Mouse (Mus musculus) MEL (cell line): Measurements from ENCODE around the gene Enc1. TPM values are rescaled to one million over a fixed set of nuclear protein-coding genes. Genes with fewer than 3 reads are reported as not detected.

Source experiments
- DNase-seq: peaks from one replicate; pipeline ENCODE4 v3.0.0; 2011; ENCODE audit warnings: low read depth, low spot score
- H3K27ac ChIP-seq: 2 replicates; pipeline ENCODE4 v1.5.1; 2012; ENCODE audit warnings: low read depth, mild to moderate bottlenecking, control low read depth, low read length, moderate library complexity; ENCODE audit not compliant: control insufficient read depth
- H3K27me3 ChIP-seq, 2 experiments: fragments of 150-350 bp in 1 of 2; sonication (generic) in 1 of 2; 2 replicates each; pipeline ENCODE4 v1.6.1; 2012; ENCODE audit warnings: low read length in 2 of 2, mild to moderate bottlenecking in 2 of 2, improper control_type of control experiment in 1 of 2, moderate library complexity in 1 of 2; ENCODE audit not compliant: insufficient read depth in 2 of 2, control insufficient read depth in 1 of 2
- H3K36me3 ChIP-seq, 2 experiments: 2 replicates each; pipeline ENCODE4 v1.6.1; 2012 to 2014; ENCODE audit warnings: low read length in 2 of 2, improper control_type of control experiment in 1 of 2, inconsistent platforms in 1 of 2, mild to moderate bottlenecking in 1 of 2; ENCODE audit not compliant: insufficient read depth in 2 of 2, control insufficient read depth in 1 of 2
- H3K4me1 ChIP-seq, 2 experiments: fragments of 150-350 bp in 1 of 2; sonication (generic) in 1 of 2; 2 replicates each; pipeline ENCODE4 v1.6.1; 2012; ENCODE audit warnings: low read length in 2 of 2, improper control_type of control experiment in 1 of 2, mild to moderate bottlenecking in 1 of 2; ENCODE audit not compliant: insufficient read depth in 2 of 2, control insufficient read depth in 1 of 2
- H3K4me3 ChIP-seq, 2 experiments: fragments of 150-350 bp in 1 of 2; sonication (generic) in 1 of 2; 2 replicates each; pipeline ENCODE4 v1.5.1; 2012; ENCODE audit warnings: low read depth in 2 of 2, low read length in 2 of 2, mild to moderate bottlenecking in 2 of 2, moderate library complexity in 2 of 2, control low read depth in 1 of 2, improper control_type of control experiment in 1 of 2; ENCODE audit not compliant: control insufficient read depth in 1 of 2, insufficient read depth in 1 of 2
- H3K79me2 ChIP-seq: 2 replicates; pipeline ENCODE4 v1.6.1; 2012; ENCODE audit warnings: mild to moderate bottlenecking, low read length, moderate library complexity; ENCODE audit not compliant: control insufficient read depth, poor library complexity, insufficient read depth
- H3K9ac ChIP-seq: 2 replicates; pipeline ENCODE4 v1.6.1; 2012; ENCODE audit warnings: low read depth, mild to moderate bottlenecking, control low read depth, low read length, moderate library complexity; ENCODE audit not compliant: control insufficient read depth, poor library complexity, severe bottlenecking
- H3K9me3 ChIP-seq: fragments of 150-350 bp; sonication (generic); replicated peaks from 2 replicates; pipeline ENCODE4 v1.6.1; 2012; ENCODE audit warnings: mild to moderate bottlenecking, low read length, improper control_type of control experiment, moderate library complexity; ENCODE audit not compliant: insufficient read depth
- CHD1 ChIP-seq: IDR thresholded peaks from 2 replicates; pipeline ENCODE4 v1.6.1; 2012; ENCODE audit warnings: low read depth, mild to moderate bottlenecking, inconsistent platforms, low read length, improper control_type of control experiment
- CTCF ChIP-seq, 3 experiments: IDR thresholded peaks in 2 of 3; conservative IDR thresholded peaks in 1 of 3; 2 replicates each; pipeline ENCODE4 v1.5.1; 2011 to 2012; ENCODE audit warnings: low read length in 3 of 3, low read depth in 2 of 3, mild to moderate bottlenecking in 2 of 3, improper control_type of control experiment in 1 of 3, inconsistent platforms in 1 of 3, mixed read lengths in 1 of 3, moderate library complexity in 1 of 3; ENCODE audit not compliant: control insufficient read depth in 1 of 3, insufficient read depth in 1 of 3, poor library complexity in 1 of 3, severe bottlenecking in 1 of 3
- E2F4 ChIP-seq: IDR thresholded peaks from 2 replicates; pipeline ENCODE4 v1.6.1; 2011; ENCODE audit warnings: low read depth, low read length, improper control_type of control experiment, borderline replicate concordance
- ELF1 ChIP-seq: IDR thresholded peaks from 2 replicates; pipeline ENCODE4 v1.6.1; 2014; ENCODE audit warnings: low read depth, mild to moderate bottlenecking, inconsistent platforms, low read length, improper control_type of control experiment, moderate library complexity
- ETS1 ChIP-seq: IDR thresholded peaks from 2 replicates; pipeline ENCODE4 v1.6.1; 2012; ENCODE audit warnings: low read depth, mild to moderate bottlenecking, inconsistent platforms, low read length, improper control_type of control experiment, moderate library complexity
- GABPA ChIP-seq: IDR thresholded peaks from 2 replicates; pipeline ENCODE4 v1.6.1; 2012; ENCODE audit warnings: low read depth, mild to moderate bottlenecking, inconsistent platforms, low read length, improper control_type of control experiment, moderate library complexity
- GATA1 ChIP-seq: IDR thresholded peaks from 2 replicates; pipeline ENCODE4 v1.6.1; 2011; ENCODE audit warnings: low read depth, low read length, improper control_type of control experiment
- HCFC1 ChIP-seq: IDR thresholded peaks from 2 replicates; pipeline ENCODE4 v1.6.1; 2012; ENCODE audit warnings: low read depth, mild to moderate bottlenecking, inconsistent platforms, low read length, improper control_type of control experiment, moderate library complexity
- JUND ChIP-seq: IDR thresholded peaks from 2 replicates; pipeline ENCODE4 v1.6.1; 2011; ENCODE audit warnings: low read depth, mild to moderate bottlenecking, improper control_type of control experiment, low read length
- KAT2A ChIP-seq: conservative IDR thresholded peaks from 2 replicates; pipeline ENCODE4 v1.6.1; 2012; ENCODE audit warnings: low read depth, low read length, improper control_type of control experiment, inconsistent platforms
- MAFK ChIP-seq: IDR thresholded peaks from 2 replicates; pipeline ENCODE4 v1.6.1; 2011; ENCODE audit warnings: low read depth, mild to moderate bottlenecking, low read length, improper control_type of control experiment, borderline replicate concordance
- MAX ChIP-seq: IDR thresholded peaks from 2 replicates; pipeline ENCODE4 v1.6.1; 2011; ENCODE audit warnings: low read length, improper control_type of control experiment
- MYC ChIP-seq: IDR thresholded peaks from 2 replicates; pipeline ENCODE4 v1.6.1; 2011; ENCODE audit warnings: low read depth, mild to moderate bottlenecking, low read length, improper control_type of control experiment, moderate library complexity
- POLR2A ChIP-seq, 2 experiments: IDR thresholded peaks; 2 replicates each; pipeline ENCODE4 v1.6.1; 2011 to 2012; ENCODE audit warnings: low read length in 2 of 2, mild to moderate bottlenecking in 2 of 2, control low read depth in 1 of 2, improper control_type of control experiment in 1 of 2, low read depth in 1 of 2, moderate library complexity in 1 of 2; ENCODE audit not compliant: control insufficient read depth in 1 of 2, insufficient read depth in 1 of 2, poor library complexity in 1 of 2
- POLR2AphosphoS2 ChIP-seq: IDR thresholded peaks from 2 replicates; pipeline ENCODE4 v1.6.1; 2011; ENCODE audit warnings: low read length, improper control_type of control experiment
- POLR2AphosphoS5 ChIP-seq: IDR thresholded peaks from 2 replicates; pipeline ENCODE4 v1.6.1; 2012; ENCODE audit warnings: low read depth, borderline replicate concordance, mild to moderate bottlenecking, inconsistent platforms, low read length, moderate library complexity, mixed read lengths
- RCOR1 ChIP-seq: IDR thresholded peaks from 2 replicates; pipeline ENCODE4 v1.6.1; 2012; ENCODE audit warnings: low read depth, mild to moderate bottlenecking, inconsistent platforms, low read length, improper control_type of control experiment
- SIN3A ChIP-seq: IDR thresholded peaks from 2 replicates; pipeline ENCODE4 v1.6.1; 2012; ENCODE audit warnings: low read length, improper control_type of control experiment, inconsistent platforms
- SMC3 ChIP-seq: IDR thresholded peaks from 2 replicates; pipeline ENCODE4 v1.6.1; 2011; ENCODE audit warnings: low read depth, low read length, improper control_type of control experiment
- TAL1 ChIP-seq: IDR thresholded peaks from 2 replicates; pipeline ENCODE4 v1.6.1; 2012; ENCODE audit warnings: mild to moderate bottlenecking, inconsistent platforms, low read length, moderate library complexity, mixed read lengths
- TCF12 ChIP-seq: IDR thresholded peaks from 2 replicates; pipeline ENCODE4 v1.6.1; 2014; ENCODE audit warnings: low read depth, mild to moderate bottlenecking, inconsistent platforms, low read length, improper control_type of control experiment, moderate library complexity
- UBTF ChIP-seq: IDR thresholded peaks from 2 replicates; pipeline ENCODE4 v1.6.1; 2012; ENCODE audit warnings: low read depth, mild to moderate bottlenecking, inconsistent platforms, low read length, improper control_type of control experiment, moderate library complexity, borderline replicate concordance; ENCODE audit not compliant: insufficient read depth
- USF1 ChIP-seq: IDR thresholded peaks from 2 replicates; pipeline ENCODE4 v1.6.1; 2014; ENCODE audit warnings: low read depth, mild to moderate bottlenecking, inconsistent platforms, low read length, improper control_type of control experiment, moderate library complexity
- USF2 ChIP-seq, 2 experiments: IDR thresholded peaks; 2 replicates each; pipeline ENCODE4 v1.6.1; 2011 to 2012; ENCODE audit warnings: improper control_type of control experiment in 2 of 2, low read length in 2 of 2, borderline replicate concordance in 1 of 2, inconsistent platforms in 1 of 2, low read depth in 1 of 2, mild to moderate bottlenecking in 1 of 2; ENCODE audit not compliant: insufficient read depth in 1 of 2
- ZC3H11A ChIP-seq: IDR thresholded peaks from 2 replicates; pipeline ENCODE4 v1.6.1; 2012; ENCODE audit warnings: low read depth, mild to moderate bottlenecking, inconsistent platforms, low read length, improper control_type of control experiment
- ZMIZ1 ChIP-seq: IDR thresholded peaks from 2 replicates; pipeline ENCODE4 v1.6.1; 2012; ENCODE audit warnings: low read depth, mild to moderate bottlenecking, inconsistent platforms, low read length, improper control_type of control experiment, moderate library complexity
- ZNF384 ChIP-seq: IDR thresholded peaks from 2 replicates; pipeline ENCODE4 v1.6.1; 2012; ENCODE audit warnings: low read depth, mild to moderate bottlenecking, inconsistent platforms, low read length, improper control_type of control experiment
- polyA plus RNA-seq, 2 experiments: library from polyadenylated mRNA; stranded (reverse) in 1 of 2; unstranded in 1 of 2; fragments of >175 nt in 1 of 2; fragments of >200 nt in 1 of 2; gene quantifications; 2 replicates each; pipeline versions ENCODE4 v1.2.1 to v1.2.4; 2012; ENCODE audit warnings: low replicate concordance in 2 of 2, low read depth in 1 of 2; ENCODE audit not compliant: insufficient read length in 2 of 2, insufficient read depth in 1 of 2, missing spikeins in 1 of 2
- total RNA-seq: library from RNA; depleted of rRNA; stranded (reverse); fragments of 300-350 nt; gene quantifications from 2 replicates; pipeline ENCODE4 v1.2.3, GENCODE M21; 2012

Enc1 gene
- total and polyA plus RNA-seq, 3 experiments = not detected

GRCm38 (mm10) chr13:97240279-97240964, 483 bp upstream of the Enc1 start:
- TF ChIP-seq ZMIZ1 (no peak), MAX (no peak), ZNF384 (no peak), POLR2AphosphoS5 (no peak), E2F4 (no peak), USF2 (IDR thresholded peaks at IDR 0.05; ENCODE audit: borderline replicate concordance in 1 of 2, insufficient read depth in 1 of 2, low read depth in 1 of 2, low read length in 2 of 2) (no peak), SMC3 (no peak), HCFC1 (no peak), SIN3A (no peak), CHD1 (no peak), POLR2AphosphoS2 (no peak), KAT2A (no peak), RCOR1 (no peak), TCF12 (no peak)
- Histone ChIP-seq H3K4me3 (no peak overlapping the region), H3K27me3 (no peaks in the 10 kb centered on the region), H3K4me1 (no peaks in the 10 kb centered on the region), H3K9ac (no peak overlapping the region), H3K79me2 (no peaks in the 10 kb centered on the region), H3K36me3 (no peaks in the 10 kb centered on the region), H3K9me3 (no peaks in the 10 kb centered on the region), H3K27ac (no peak overlapping the region)
- no peak for DNase-seq

- no peaks in the 10 kb centered on the region for H3K79me2 ChIP-seq
- TF ChIP-seq ELF1 (no peak), UBTF (no peak), ETS1 (no peak), ZC3H11A (no peak), GATA1 (no peak), ZMIZ1 (no peak), MAFK (no peak), MYC (no peak), GABPA (no peak), CTCF (IDR thresholded peaks at IDR 0.05 in 2 of 3, conservative IDR thresholded peaks at IDR 0.05 in 1 of 3; ENCODE audit: control insufficient read depth in 1 of 3, insufficient read depth in 1 of 3, low read depth in 2 of 3, low read length in 3 of 3, poor library complexity in 1 of 3, severe bottlenecking in 1 of 3) (no peak), TCF12 (no peak), USF1 (no peak), MAX (no peak), JUND (no peak), POLR2A (IDR thresholded peaks at IDR 0.05; ENCODE audit: control insufficient read depth in 1 of 2, insufficient read depth in 1 of 2, low read depth in 1 of 2, low read length in 2 of 2, poor library complexity in 1 of 2) (no peak), SIN3A (no peak), TAL1 (no peak), CHD1 (no peak)
- no peak overlapping the region for H3K9ac ChIP-seq
- H3K4me3 ChIP-seq = no peak overlapping the region
- no peaks in the 10 kb centered on the region for H3K36me3 ChIP-seq
- no peak overlapping the region for H3K27ac ChIP-seq
- H3K27me3 ChIP-seq = no peaks in the 10 kb centered on the region
- no peaks in the 10 kb centered on the region for H3K9me3 ChIP-seq
- no peaks in the 10 kb centered on the region for H3K4me1 ChIP-seq
- DNase-seq = no peak
These were observed 929 bp downstream of the Enc1 start for GRCm38 (mm10) chr13:97241787-97242280.
